Mouse (Mus musculus) liver, adult 2 months (tissue): Measurements from ENCODE around the gene Prune1.

Experiments
- CTCF ChIP-seq: fragments of 200-500 bp; IDR thresholded peaks from 2 replicates; pipeline ENCODE4 v1.5.1; 2011; ENCODE audit warnings: low read depth, low read length, control low read depth
- POLR2A ChIP-seq: fragments of 200-500 bp; IDR thresholded peaks from 2 replicates; pipeline ENCODE4 v1.6.1; 2011; ENCODE audit warnings: low read length, control low read depth; ENCODE audit not compliant: insufficient read depth; ENCODE audit errors: extremely low read depth

DNA sequence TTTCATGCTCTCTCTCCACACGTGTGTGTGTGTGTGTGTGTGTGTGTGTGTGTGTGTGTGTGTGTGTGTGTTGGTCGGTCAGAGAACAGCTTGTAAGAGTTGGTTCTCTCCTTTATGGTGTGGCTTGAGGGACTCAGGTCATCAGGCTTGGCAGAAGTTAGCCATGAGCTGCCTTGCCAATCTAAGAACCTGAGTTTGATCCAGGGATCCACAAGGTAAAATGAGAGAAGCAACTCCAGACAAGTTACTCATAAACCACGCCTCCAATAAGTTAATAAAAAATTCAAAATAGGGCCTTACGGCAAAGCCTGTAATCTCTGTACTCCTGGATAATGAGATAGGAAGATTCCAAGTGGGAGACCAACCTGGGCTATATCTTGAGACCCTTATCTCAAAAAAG is 73.6 kb downstream of the Prune1 start:
- no peak for TF ChIP-seq CTCF
- no peak for TF ChIP-seq POLR2A
